Mouse (Mus musculus) heart, postnatal 14 days (tissue): Measurements from ENCODE around the gene Ddo. TPM values are rescaled to one million over a fixed set of nuclear protein-coding genes. Genes with fewer than 3 reads are reported as not detected.

Experiments used
- DNase-seq, 2 experiments: peaks; one replicate each; pipeline ENCODE4 v3.0.0; 2021 to 2022
- intact Hi-C: fragments of 180-260 bp; cut with DNase I; formaldehyde crosslinking; loops from one replicate; pipeline ENCODE4 v1.15.1; 2025
- total RNA-seq, 2 experiments: library from RNA; stranded (reverse); gene quantifications; 2 replicates each; pipeline ENCODE4 v1.2.3; 2021

The Ddo gene
- total RNA-seq, 2 experiments from 2014 or later = 32.1 to 32.3 TPM

DNA sequence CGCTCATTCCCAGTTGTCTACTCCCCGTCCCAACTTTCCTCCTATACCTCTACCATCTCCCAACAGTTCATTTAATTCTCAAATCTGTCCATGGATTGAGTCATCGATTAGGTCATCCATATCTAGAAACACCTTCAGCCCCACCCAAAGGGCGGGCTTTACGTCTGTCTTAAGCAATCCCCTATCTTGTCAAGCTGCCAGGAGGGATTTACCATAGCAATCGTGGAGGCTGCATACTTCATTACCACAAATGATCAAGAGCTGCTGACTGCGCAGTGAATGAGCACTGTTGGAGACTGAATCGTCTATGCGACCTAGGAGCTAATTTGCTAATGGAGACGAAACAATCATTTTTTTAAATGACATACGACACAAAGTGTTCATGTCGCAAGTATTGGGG lies 19.0 kb downstream of the Ddo start:
- intact Hi-C loops = loop anchor here (2.0 to 5.0 kb wide), 2 partner anchors 236 to 634 kb away; no protein-coding TSS in a partner anchor

DNA sequence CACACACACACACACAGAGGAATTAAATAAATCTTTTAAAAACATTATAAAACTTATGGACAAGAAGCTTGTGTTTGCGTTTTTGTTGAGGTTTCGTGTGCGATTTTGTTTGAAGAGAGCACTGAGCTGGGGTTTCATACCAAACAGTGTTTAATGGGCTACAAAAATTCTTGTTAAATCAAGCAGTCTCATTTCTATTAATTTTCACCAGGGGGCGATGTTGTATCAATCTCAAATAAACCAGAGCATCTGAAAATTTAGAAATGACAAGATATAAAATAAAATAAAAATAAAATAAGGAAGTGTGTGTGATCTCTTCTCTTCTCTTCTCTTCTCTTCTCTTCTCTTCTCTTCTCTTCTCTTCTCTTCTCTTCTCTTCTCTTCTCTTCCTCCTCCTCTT lies 19.8 kb downstream of the Ddo start:
- no peak for DNase-seq
- intact Hi-C loops = loop anchor here (2.0 to 10.0 kb wide), 3 partner anchors 235 to 633 kb away; no protein-coding TSS in a partner anchor

More for the DNA sequence above, 19.0 kb downstream of the Ddo start:
- DNase-seq = no peak

DNA sequence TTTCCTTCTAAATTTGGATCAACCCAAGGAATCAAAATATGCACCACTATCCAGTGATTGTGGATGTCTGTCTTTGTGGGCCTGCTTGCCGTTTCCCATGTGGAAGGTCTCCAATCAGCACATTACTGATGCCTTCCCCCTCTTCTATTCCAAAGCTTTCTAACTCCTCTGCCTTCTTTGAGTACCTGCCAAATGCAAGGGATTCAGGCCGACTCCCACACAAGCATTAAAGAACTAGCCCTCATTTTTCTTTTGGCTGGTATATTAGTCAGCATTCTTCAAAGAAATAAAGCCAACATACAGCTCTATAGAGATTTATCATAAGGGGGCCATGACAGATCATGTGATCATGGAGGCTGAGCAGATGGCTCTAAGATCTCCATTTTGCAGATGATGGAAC lies 21.9 kb downstream of the Ddo start:
- intact Hi-C loops = loop anchor here (10.0 kb wide), 1 partner anchor 353 kb away; no protein-coding TSS in a partner anchor
- DNase-seq = no peak

DNA sequence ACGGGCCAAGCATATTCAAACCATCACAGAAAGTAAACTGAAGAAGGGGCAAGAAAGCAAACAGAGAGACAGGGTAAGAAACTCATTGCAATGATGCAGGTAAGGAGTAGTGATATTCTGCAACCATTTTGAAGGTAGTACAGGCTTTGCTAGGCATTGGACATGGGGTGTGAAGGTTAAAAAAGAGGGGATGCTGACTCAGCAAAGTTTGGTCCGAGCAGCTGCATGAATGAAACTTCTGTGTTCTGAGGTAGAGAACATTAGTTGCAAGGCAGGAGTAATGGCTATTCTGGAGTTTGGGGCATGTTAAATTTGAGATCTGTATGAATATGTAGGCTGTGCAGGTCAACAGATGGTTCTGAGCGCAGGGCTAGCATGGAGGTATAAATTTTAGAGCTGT lies 35.5 kb downstream of the Ddo start:
- no peak for DNase-seq
- intact Hi-C loops = no loop called here

DNA sequence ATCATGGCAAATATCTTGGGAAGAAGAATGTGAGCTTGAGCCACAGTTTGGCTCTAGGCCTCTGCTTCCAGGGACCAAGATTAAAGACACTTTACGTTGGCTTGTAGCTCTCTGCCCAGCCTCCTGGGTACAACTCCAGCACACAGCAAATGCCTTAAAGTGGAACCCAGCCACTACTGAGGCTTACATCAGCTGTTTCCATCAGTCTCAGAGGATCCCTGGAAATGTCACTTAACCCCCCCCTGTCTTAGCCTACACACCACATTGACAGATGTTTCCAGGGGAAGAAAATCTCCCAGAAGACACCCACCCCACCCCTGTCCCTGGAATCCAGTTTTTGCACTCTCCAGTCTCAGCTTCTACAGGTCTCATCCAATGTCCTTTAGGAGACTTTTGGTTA lies 37.1 kb downstream of the Ddo start:
- intact Hi-C loops = no loop called here
- no peak for DNase-seq

DNA sequence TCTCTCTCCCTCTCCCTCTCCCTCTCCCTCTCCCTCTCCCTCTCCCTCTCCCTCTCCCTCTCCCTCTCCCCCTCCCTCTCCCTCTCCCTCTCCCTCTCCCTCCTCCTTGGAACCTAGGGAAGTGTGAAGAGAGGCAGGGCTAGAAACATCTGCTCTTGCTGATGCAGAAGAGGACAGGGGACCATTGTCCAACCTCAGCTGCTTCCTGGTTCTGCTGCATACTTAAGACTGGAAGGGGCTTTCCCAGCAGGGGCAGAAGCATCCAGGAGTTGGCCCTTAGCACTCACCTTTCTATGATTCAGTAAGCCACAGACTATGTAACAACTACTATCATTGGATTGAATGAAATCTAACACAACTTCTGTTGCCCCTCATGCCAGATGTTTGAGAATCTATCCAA lies 38.8 kb downstream of the Ddo start:
- intact Hi-C loops = no loop called here
- no peak for DNase-seq

DNA sequence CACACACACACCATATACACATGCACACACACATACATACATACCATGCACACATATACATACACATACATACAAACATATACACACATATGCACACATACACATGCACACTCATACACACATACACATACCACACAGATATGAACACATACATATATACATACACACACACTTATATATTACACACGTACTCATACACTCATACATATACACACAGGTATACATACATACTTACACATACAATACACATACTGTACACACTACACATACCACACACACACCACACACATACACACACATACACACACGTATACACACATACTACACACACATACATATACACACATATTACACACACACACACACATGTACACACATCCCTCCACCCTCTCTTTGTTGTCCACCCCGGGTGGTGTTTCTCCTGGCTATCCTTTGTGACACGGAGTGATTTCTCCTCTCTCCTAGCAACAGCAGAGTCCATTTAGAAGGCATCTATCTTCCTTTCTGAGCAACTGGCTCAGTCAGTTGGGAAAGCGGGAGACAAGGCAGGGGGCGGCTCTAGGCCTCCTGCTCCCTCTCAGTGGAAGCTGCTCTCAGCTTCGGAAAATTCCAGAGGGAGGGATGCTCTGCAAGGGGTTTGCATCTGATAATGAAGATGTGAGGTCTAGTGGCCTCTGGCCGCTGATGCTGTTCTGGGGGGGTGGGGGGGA lies 42.9 kb downstream of the Ddo start:
- intact Hi-C loops = no loop called here
- DNase-seq = no peak

DNA sequence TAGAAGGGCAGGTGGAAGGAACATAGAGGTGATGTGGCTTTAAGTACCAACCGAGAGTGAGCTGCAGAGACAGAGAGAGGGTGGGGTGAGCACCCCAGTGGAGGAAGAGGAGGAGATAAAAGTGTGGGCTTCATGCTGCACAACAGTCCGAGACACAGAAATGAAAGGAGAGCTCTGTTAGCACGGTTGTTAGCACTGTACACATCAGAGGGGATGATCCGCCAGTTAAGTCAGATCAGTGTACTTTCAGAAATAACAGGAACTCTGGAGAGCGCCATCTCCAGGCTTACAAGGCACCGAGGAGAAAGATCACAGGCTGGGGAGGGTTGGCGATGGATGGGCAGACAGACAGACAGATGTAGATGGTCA lies 43.5 kb downstream of the Ddo start:
- intact Hi-C loops = no loop called here
- DNase-seq = no peak

DNA sequence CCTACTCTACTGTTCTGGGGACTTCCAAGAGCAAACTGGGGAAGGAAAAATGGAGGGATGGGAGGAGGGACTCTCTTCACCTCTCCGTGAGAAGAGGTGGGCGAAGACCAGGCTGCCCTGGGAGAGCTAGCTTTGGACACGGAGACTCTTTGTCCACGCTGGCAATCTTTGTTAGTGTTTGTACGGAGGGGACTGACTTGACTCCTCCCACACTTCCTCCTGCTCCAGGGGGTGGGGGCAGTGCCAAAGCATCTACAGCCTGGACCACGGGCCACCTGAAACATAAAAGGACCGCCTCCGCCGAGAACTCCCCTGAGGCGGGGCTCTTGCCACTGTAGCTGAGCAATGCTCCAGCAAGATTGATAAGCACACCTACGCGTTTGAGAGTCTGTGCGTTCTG lies 44.3 kb downstream of the Ddo start:
- no peak for DNase-seq
- intact Hi-C loops = no loop called here

DNA sequence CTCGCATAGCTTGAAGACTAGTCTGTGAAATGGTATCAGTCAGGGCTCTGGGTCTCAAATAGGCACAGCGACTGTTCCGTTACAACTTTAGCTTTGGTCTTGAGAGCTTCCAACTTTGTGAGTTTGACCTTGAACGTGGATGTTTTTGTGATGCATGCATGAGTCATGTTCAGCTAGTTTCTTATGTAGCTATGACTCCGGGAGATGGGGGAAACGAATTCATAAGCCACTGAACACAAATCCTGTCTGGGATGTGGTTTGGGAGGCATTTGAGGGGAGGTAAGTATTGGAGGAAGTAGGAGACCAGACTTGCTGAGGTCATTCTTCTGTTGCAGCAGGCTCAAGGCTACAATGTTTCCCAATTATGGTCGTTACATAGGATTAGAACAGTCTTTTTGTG lies 46.1 kb downstream of the Ddo start:
- intact Hi-C loops = no loop called here
- no peak for DNase-seq

DNA sequence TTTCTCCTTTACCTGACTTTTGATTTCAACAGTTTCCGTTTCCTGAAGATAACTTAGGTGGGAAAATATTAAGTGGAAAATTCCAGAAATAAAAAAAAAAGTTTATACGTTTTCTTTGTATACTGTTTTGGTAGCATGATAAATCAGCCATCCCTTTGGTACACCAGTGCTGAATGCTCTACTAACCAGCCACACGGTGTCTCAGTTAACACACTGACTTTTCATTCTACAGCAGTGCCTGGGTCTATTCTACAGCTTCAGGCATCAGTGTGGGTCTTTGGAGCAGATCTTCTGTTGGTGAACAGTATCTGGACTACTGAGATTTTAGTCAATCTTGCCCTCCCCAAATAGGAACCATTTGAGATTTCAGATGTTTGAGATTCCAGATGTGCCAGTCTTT lies 48.7 kb downstream of the Ddo start:
- intact Hi-C loops = no loop called here
- no peak for DNase-seq

DNA sequence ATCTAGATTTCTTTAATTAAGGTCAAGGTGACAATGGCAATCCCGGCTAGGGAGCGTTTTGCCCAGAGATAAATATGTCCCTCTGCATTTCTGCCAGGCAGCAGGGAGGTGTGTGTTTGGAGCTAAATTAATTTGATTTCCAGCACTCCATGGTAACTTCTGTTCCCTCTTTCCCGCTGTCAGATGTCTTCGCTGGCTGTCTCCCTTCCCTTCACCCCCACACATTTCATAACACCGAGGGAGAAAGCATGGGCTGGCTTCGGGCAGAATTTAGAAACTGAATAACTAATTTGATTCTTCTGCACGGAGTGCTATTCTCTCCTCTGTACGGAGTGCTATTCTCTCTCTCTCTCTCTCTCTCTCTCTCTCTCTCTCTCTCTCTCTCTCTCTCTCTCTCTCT lies 52.7 kb downstream of the Ddo start:
- intact Hi-C loops = loop anchor here (10.0 kb wide), 1 partner anchor 202 kb away; the partner anchor contains the start of genes Cdc40 and Wasf1
- DNase-seq = peak; percentile 5 to 7

DNA sequence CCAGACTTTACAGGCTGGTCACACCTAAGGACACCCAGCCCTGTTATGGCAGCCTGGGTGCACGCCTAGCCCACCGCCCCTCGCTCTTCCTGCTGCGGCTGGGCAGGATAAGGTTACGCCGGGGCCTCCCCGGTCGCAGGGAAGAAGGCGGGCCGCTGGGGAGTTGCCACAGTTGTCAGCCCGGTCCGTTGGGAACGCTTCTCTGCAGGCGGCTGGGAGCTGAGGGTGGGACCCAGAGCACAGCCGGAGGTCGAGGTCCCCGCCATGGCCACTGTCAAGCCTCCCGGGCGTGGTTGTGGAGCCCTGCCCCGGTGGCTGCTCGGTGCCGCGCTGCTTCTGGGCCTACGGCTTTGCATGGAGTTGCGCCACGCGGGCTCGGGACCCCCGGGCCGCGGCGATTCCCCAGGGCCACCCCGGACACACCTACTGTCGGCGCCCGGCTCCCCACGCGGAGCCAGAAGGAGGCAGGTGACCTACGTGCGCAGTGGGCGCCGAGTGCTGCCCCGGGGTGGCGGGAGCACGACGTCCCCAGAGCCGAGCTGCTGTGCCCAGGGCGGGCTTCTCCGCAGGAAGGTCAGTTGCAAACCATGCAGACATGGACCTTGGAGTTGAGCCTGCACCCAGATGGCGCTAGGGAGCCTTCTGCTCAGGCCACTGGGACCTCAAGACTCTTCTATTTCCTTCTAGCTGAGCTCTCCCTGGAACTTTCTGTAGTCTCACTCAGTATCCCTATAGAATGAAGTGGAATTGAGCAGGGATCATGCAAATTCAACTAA lies 53.5 kb downstream of the Ddo start, which contains the start of gene Mettl24:
TSS of gene Mettl24 (plus strand) at position 191 of the 776 bp plus-strand sequence.
- intact Hi-C loops = loop anchor here (10.0 kb wide), 1 partner anchor 202 kb away; the partner anchor contains the start of genes Cdc40 and Wasf1
- DNase-seq = peak; percentile 75 to 83

DNA sequence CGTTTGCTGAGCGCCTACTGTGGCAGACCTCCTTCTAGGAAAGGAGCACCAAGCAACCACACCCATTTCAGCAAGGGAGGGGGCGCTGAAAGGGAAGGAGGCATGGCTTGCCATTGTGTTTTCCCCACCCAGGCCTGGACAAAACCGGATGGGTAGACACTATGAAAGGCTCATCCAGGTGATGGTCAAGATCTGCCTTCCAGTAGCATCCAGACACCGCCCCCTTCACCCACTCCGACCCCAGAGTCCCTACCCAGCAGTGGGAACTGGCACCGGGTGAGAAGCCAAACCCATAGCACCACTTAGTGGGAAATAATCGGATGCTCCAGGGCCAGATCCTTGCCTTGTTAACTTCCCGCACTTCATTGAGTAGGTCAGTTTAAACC lies 54.0 kb downstream of the Ddo start:
- DNase-seq = peak in 1 of 2 experiments; percentile 1
- intact Hi-C loops = loop anchor here (10.0 kb wide), 1 partner anchor 201 kb away; the partner anchor contains the start of genes Cdc40 and Wasf1

DNA sequence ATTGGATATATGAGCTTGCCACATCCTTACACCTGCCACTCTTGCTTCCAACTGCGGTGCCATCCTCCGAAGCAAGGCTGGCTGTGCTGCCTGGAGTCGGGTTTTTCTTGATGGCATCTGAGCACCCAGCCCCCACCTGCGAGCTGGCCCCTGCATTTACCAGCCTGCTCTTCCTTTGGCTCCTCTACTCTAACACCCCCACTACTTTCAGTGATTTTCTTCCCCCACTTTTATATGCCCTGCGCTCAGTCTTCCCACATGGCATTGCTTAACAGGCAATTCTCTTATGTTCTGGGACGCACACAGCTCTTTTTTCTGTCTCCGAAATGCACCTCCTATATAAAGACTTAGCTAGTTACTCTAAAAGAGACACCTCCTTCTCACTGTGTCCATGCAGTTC lies 54.5 kb downstream of the Ddo start:
- no peak for DNase-seq
- intact Hi-C loops = loop anchor here (10.0 kb wide), 1 partner anchor 200 kb away; the partner anchor contains the start of genes Cdc40 and Wasf1

DNA sequence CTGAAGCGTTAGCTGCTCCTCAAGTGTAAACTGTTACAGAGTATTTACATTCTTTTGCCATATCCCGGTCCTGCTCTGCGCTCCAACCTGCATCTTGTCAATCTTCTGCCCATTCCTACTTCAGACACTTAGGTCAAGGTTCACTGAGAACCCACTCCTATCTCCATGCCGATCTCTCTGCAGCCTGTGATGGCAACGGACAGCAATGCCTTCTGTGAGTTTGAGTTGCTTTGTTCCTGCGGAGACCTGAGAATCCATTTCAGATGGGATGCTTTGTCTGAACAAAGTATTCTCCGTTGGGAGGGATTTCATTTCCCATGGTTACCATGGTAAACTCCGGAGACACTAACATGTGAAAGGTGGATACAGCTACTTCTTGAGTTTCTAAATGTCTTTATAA lies 55.8 kb downstream of the Ddo start:
- intact Hi-C loops = loop anchor here (10.0 kb wide), 1 partner anchor 199 kb away; the partner anchor contains the start of genes Cdc40 and Wasf1

DNA sequence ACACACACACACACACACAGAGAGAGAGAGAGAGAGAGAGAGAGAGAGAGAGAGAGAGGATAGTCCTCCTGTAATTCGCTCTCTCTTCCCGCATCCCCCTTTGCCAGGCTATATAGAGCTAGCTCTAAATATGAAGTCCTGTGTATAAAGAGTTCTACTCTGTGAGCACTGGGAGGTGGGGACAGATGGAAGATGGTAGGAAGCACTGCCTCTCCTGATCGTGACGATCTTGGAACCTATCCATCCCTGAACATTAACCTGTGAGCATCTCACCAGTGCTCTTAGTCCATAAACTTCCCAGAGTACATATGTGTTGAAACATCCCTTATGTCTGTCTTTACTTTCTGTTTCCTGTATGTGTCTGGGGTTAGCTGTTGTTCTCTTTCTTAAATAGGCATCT lies 57.2 kb downstream of the Ddo start:
- intact Hi-C loops = loop anchor here (10.0 kb wide), 1 partner anchor 198 kb away; the partner anchor contains the start of genes Cdc40 and Wasf1
- no peak for DNase-seq

More for the DNA sequence above, 55.8 kb downstream of the Ddo start:
- no peak for DNase-seq

DNA sequence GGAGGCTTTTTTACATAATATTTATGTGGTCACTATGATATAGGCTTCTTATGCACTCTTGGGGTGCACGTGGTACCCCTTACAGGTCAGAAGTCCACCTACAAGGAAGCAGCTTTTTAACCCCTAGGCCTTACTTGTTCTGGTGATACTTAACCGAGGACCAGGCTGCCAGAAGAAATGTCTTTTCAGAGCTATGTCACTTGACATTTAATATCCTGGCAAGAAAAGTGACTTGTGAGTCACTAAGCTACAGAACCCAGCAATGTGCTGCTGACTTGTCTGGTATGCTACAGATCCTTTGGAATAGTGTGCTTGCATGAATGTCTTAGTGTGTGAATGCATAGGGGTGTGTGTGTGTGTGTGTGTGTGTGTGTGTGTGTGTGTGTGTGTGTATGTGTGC lies 57.6 kb downstream of the Ddo start:
- no peak for DNase-seq
- intact Hi-C loops = loop anchor here (10.0 kb wide), 1 partner anchor 197 kb away; the partner anchor contains the start of genes Cdc40 and Wasf1

DNA sequence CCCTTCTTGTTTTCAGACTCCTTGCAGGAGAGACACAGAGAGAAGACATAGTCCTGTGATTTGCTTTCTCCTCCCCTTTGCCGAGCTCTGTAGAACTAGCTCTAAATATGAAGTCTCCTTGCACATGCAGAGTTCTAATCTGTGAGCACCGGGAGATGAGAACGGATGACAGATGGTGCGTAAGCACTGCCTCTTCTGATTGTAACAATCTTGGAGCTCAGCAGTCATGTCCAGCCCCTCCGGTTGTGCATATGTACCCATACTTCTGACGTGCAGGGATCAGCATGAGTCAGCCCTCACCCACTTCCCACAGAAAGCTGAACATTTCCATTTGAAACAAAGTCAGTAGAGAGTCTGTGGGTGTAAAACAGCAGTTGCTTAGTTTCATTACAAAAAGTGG lies 58.5 kb downstream of the Ddo start:
- DNase-seq = no peak
- intact Hi-C loops = loop anchor here (10.0 kb wide), 1 partner anchor 197 kb away; the partner anchor contains the start of genes Cdc40 and Wasf1

DNA sequence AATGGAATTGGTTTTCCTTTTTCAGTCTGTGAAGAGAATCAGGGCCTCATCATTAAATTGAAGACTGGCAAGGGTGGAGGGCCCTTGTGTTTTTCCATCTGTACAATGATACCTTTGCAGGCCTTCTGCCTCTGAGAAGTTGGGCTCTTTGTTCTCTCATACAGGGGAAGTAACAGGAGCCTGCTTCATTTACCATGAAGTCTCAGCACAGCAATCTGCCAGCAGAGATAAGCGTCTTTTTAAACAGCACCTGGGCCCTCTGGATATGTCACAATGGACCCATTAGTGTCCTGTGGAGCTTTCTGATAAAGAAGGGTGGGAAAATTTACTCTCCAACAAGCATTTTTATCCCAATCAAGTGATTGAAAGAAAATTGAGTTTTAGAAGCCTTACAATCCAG lies 59.1 kb downstream of the Ddo start:
- no peak for DNase-seq

DNA sequence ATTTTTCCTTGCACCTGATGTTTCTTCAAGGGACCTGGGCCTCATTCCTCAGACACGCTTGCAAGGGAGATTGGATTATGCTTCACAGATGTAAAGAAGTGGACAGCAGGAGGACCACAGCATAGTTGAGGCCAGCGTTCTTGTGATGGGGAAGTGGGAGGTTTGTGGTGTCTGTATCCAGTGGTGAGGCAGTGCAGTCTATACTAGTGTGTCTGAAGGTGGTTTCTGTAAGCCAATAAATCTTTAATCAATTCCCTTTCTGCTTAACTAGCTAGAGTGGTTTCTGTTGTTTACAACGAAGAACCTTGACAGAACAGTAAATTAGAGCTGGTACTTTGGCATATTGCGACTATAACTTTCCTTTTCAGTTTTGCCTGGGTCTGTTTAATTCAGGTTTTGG lies 68.8 kb downstream of the Ddo start:
- no peak for DNase-seq
- intact Hi-C loops = no loop called here

More for the DNA sequence above, 59.1 kb downstream of the Ddo start:
- intact Hi-C loops = loop anchor here (10.0 kb wide), 1 partner anchor 196 kb away; the partner anchor contains the start of genes Cdc40 and Wasf1
